Mouse (Mus musculus): Measurements from ENCODE around the gene Prpf40b. TPM values are rescaled to one million over a fixed set of nuclear protein-coding genes. Genes with fewer than 3 reads are reported as not detected.

Gene Prpf40b
- polyA plus RNA-seq, 1 experiment from 2014 or later = 88.2 TPM

DNA sequence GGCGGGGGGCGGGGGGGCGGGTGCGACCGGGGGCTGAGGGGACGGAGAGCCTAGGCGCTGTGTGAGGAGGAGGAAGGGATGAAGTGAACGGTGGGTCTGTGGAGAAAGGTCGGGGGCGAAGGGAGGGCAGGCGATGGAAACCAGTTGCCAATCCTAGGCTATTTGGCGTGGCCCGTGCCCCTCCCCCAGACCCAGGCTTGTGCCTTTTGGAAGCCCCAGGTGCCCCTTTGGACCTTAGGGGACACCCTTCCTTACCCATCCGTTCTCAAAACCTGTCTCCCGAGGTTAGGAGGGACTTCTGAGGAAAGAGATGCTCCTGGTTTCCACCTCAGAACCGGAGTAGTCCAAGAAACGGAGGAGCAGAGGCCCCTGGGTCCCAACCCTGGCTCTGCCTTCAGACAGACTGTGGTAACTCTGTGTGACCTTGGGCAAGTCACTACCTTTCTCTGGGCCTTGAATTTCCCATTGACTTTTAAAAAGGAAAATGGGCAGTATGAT, 646 bp downstream of the Prpf40b start, which contains the start of gene Fam186b:
Gene Fam186b (minus strand): TSS at position 405 of the 498 bp plus-strand sequence.
- Histone ChIP-seq H3K4me3 (replicated peaks) (peak within 1 kb of the TSS; percentile 66), H3K27ac (peak within 1 kb of the TSS; percentile 93), H3K4me2 (peak within 1 kb of the TSS; percentile 63), H3K9me3 (no peaks in the 10 kb centered on the region), H3K4me1 (peaks cover 19% of the 10 kb centered on the region), H3K9ac (peak within 1 kb of the TSS; percentile 80), H3K36me3 (replicated peaks) (0 out of 2 replicates have a peak, but pooled peaks cover 8% of the 10 kb centered on the region), H3K27me3 (no peaks in the 10 kb centered on the region)
- under 1% methylated on average over 14 of the region's 17 CpGs for WGBS
- ATAC-seq (ENCODE audit: low FRiP score) = peak; percentile 62

DNA sequence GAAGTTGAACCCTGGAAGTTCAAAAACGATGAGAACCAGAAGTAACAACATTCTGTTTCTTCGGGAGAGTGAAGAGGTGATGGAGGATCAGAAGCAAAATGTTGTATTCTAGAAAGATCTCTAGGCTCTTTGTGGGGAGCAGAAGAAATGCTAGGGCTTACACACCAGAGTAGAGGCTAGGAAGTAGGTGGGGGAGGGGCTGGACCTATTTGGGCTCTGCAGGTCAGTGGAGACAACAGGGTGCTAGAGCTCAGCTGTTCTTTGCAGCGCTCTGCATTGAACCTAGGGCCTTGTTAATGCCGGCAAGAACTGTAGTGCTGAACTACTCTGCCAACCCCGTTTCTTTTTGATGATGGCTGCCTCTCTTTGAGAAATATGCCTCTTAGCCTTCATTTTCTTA, 1.3 kb downstream of the Prpf40b start:
- H3K9me3 ChIP-seq = no peaks in the 10 kb centered on the region
- H3K27ac ChIP-seq = peak overlapping the region; percentile 93; the same call in 1 of the 2 replicates
- H3K4me2 ChIP-seq = peak overlapping the region; percentile 63
- H3K4me3 ChIP-seq (replicated peaks) = peak overlapping the region; percentile 66
- 0 out of 2 replicates have a peak, but pooled peaks cover 8% of the 10 kb centered on the region for H3K36me3 ChIP-seq (replicated peaks)
- peaks cover 19% of the 10 kb centered on the region for H3K4me1 ChIP-seq
- WGBS = 33% methylated on average over 5 of the region's 5 CpGs
- no peaks in the 10 kb centered on the region for H3K27me3 ChIP-seq
- ATAC-seq (ENCODE audit: low FRiP score) = no peak
- H3K9ac ChIP-seq = no peak overlapping the region

DNA sequence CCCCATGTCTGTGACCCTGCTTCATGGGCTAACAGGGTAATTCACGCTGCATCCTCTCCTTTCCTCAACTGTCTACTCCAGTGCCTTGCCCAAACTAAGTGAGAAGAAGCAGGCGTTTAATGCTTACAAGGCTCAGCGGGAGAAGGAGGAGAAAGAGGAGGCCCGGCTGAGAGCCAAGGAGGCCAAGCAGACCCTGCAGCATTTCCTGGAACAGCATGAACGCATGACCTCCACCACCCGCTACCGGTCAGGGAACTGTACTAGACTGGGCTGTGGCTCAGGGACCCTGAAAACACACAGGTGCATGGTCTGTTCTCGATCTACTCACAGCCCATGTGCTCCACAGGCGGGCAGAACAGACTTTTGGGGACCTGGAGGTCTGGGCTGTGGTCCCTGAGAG, 12.6 kb downstream of the Prpf40b start:
- Histone ChIP-seq H3K9me3 (no peaks in the 10 kb centered on the region), H3K27ac (no peak overlapping the region), H3K4me2 (no peak overlapping the region), H3K4me3 (replicated peaks) (no peak overlapping the region), H3K9ac (no peak overlapping the region), H3K4me1 (no peaks in the 10 kb centered on the region), H3K27me3 (no peaks in the 10 kb centered on the region), H3K36me3 (replicated peaks) (peaks cover 90% of the 10 kb centered on the region)
- 92% methylated on average over 9 of the region's 9 CpGs for WGBS
- no peak for ATAC-seq (ENCODE audit: low FRiP score)

DNA sequence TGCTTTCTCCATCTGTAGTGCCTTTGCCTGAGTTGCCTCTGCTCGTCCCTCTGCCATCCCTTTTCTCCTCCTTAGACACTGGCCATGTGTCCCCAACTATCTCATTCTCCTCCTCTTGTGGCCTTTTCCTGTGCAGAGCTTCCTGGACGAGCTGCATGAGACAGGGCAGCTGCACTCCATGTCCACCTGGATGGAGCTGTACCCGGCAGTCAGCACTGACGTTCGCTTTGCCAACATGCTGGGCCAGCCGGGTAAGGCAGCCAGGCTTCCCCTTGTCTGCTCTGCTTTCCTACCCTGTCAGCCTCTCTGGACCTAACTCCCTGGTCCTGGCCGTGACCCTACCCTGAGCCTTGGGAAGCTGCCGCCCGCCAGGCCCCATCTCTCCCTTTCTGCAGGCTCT, 14.7 kb downstream of the Prpf40b start:
- Histone ChIP-seq H3K4me1 (no peaks in the 10 kb centered on the region), H3K9ac (no peak overlapping the region), H3K4me2 (no peak overlapping the region), H3K27ac (no peak overlapping the region), H3K27me3 (no peaks in the 10 kb centered on the region), H3K36me3 (replicated peaks) (peaks cover 98% of the 10 kb centered on the region), H3K9me3 (no peaks in the 10 kb centered on the region), H3K4me3 (replicated peaks) (no peak overlapping the region)
- ATAC-seq (ENCODE audit: low FRiP score) = no peak
- WGBS = 90% methylated on average over 9 of the region's 9 CpGs

DNA sequence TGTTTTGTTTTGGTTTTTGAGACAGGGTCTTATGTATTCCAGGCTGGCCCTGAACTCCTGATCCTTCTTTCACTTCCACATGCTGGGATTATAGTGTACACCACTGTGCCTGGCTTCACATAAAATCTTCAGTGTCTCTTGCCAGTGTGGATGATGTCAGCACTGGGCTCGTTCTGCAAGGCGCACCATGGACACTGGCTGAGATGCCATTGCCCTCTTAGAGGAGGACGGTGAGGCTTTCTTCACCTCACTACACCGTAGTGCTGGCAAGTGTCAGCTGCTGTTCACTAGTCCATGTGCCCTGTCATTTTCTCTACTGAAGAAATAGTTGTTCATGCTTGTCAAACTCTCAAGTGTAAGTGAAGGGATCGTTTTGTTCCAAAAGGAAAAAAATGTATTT, 15.7 kb downstream of the Prpf40b start:
- peaks cover 98% of the 10 kb centered on the region for H3K36me3 ChIP-seq (replicated peaks)
- H3K9me3 ChIP-seq = no peaks in the 10 kb centered on the region
- no peak for ATAC-seq (ENCODE audit: low FRiP score)
- no peak overlapping the region for H3K4me3 ChIP-seq (replicated peaks)
- H3K27me3 ChIP-seq = no peaks in the 10 kb centered on the region
- no peaks in the 10 kb centered on the region for H3K4me1 ChIP-seq
- H3K9ac ChIP-seq = no peak overlapping the region
- H3K27ac ChIP-seq = no peak overlapping the region
- 96% methylated on average over 5 of the region's 5 CpGs for WGBS
- no peak overlapping the region for H3K4me2 ChIP-seq

DNA sequence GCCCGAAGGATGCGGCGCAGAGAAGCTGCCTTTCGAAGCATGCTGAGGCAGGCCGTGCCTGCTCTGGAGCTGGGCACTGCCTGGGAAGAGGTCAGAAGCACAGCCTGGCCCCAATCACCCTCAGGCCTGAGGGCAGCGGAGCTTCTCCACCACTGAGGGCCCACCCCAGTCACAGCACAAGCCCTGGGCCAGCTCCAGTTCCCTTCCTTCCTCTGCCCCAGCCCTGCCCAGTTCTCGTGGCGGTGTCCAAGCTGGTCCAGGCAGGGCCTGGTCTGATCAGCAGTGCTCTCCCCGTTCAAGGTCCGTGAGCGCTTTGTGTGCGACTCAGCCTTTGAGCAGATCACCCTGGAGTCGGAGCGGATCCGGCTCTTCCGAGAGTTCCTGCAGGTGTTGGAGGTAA, 20.0 kb downstream of the Prpf40b start:
- no peak overlapping the region for H3K9ac ChIP-seq
- H3K9me3 ChIP-seq = no peaks in the 10 kb centered on the region
- no peak overlapping the region for H3K4me3 ChIP-seq (replicated peaks)
- peaks cover 96% of the 10 kb centered on the region for H3K36me3 ChIP-seq (replicated peaks)
- no peaks in the 10 kb centered on the region for H3K4me1 ChIP-seq
- H3K27me3 ChIP-seq = no peaks in the 10 kb centered on the region
- 93% methylated on average over 16 of the region's 16 CpGs for WGBS
- ATAC-seq (ENCODE audit: low FRiP score) = no peak
- H3K4me2 ChIP-seq = no peak overlapping the region
- H3K27ac ChIP-seq = no peak overlapping the region

DNA sequence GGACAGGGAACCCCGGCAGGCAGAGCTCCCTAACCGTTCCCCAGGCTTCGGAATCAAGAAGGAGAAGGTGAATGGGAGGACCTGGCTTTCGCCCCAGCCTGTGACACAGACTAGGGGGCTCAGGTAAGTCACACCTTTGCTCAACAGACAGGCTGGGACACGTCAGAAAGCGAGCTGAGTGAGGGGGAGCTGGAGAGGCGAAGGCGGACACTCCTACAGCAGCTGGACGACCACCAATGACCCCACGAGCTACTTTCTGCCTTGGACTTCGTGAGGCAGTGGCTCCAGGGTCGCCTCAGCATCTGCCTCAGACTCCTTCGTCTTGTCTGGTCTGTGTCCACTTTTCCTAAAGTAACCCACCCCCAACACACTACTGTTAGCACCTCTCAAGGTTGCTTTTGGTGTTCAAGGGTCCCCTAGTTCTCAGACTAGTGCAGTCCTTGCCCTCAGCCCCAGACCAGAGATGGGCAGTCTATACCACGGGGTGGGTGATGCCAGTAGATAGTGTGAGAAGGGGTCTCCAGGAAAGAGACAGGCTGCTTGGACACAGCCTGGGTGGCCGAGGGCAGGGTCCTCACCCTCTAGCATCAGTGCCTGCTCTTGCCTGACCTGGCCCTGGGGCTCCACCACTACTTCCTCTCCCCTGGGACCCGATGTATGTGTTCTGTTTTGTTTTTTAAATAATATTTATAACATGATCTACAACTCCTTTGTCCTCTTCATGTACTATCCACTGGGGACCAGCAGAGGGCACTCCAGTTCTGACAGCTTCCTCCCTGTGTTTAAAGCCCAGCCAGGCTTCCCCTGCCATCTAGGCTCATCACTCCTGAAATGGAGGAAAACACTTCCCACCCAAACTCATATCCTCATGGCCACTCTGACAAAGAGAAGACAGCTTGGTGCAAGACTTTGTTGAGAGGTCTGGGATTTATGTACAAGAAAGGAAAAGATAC, 21.7 kb downstream of the Prpf40b start:
- Histone ChIP-seq H3K4me2 (no peak overlapping the region), H3K4me1 (no peaks in the 10 kb centered on the region), H3K9ac (0 out of 2 replicates have a peak overlapping the region, but pooled peaks have one; percentile 13), H3K36me3 (replicated peaks) (peaks cover 94% of the 10 kb centered on the region), H3K27ac (peak overlapping the region; percentile 79), H3K27me3 (no peaks in the 10 kb centered on the region), H3K4me3 (replicated peaks) (no peak overlapping the region), H3K9me3 (no peaks in the 10 kb centered on the region)
- WGBS = 85% methylated on average over 16 of the region's 16 CpGs
- ATAC-seq (ENCODE audit: low FRiP score) = peak; percentile 37

DNA sequence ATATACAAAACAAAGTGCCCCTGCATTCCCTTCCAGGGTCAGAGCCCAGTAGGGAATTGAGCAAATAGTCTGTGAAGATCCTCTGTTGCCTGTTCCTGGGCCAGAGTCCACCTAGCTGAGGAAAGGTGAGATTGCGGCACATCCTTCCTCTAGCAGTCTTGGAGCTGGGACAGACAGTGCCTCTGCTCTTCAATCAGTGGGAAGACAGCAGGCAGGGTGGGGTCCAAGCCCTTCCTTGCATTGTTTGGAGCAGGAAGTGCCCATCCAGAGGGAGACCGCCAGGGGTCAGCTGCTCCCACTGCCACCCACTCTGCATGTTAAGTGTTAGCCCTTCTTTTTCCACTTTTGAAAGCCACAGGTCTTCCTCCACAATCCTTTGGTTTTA, 22.4 kb downstream of the Prpf40b start:
- Histone ChIP-seq H3K4me1 (no peaks in the 10 kb centered on the region), H3K9ac (no peak overlapping the region), H3K4me2 (no peak overlapping the region), H3K4me3 (replicated peaks) (no peak overlapping the region), H3K9me3 (no peaks in the 10 kb centered on the region), H3K36me3 (replicated peaks) (peaks cover 95% of the 10 kb centered on the region), H3K27ac (peak overlapping the region; percentile 42; the same call in 1 of the 2 replicates), H3K27me3 (no peaks in the 10 kb centered on the region)
- no peak for ATAC-seq (ENCODE audit: low FRiP score)
- WGBS = 87% methylated on average over 2 of the region's 2 CpGs

DNA sequence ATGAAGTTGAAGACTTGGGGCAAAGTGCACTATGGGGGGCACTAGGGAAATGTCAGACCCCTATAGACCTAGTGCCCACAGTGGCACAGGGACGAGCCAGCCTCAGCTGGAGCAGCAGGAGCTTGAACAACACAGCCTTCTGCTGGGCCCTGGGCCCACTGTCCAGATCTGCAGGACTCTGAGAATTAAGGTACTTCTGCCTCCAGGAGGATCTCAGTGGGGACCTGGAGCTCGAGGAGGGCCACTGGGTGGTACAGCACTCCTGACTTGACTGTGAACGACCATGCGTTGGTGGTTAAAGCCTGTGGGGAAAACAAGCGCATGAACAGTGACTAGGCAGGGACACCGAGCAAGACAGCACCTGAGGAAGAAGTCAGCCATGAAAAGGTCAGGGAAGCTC, 23.2 kb downstream of the Prpf40b start:
- Histone ChIP-seq H3K9me3 (no peaks in the 10 kb centered on the region), H3K9ac (no peak overlapping the region), H3K4me3 (replicated peaks) (no peak overlapping the region), H3K27ac (peak overlapping the region; percentile 42; the same call in 1 of the 2 replicates), H3K27me3 (no peaks in the 10 kb centered on the region), H3K4me2 (no peak overlapping the region), H3K4me1 (no peaks in the 10 kb centered on the region), H3K36me3 (replicated peaks) (peaks cover 96% of the 10 kb centered on the region)
- ATAC-seq (ENCODE audit: low FRiP score) = no peak
- 88% methylated on average over 6 of the region's 6 CpGs for WGBS

DNA sequence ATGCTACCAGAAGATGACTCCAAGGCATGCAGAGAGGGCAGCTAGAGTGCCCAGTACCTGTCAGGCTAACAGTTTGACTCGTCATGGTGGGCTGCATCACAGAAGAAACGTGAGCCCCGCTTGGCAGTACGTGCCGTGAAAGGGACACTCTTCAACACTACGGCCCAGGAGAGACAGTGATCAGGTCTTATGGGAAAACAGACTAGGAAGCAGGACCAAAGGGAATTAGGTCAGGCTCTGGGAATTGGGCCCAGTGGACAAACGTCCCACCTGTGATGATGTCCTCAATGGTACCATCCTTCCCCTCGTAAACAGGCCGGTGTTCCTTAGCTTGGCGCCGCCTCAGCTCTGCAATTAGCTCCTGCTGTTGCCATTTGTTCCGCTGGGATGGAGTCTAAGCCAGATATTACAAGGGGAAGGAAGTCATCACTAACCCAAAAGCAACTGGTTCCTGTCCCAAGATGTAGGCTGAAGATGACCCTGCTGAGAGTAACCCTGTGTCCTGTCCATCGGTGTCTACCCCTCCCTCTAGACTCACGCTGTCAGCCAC, 24.0 kb downstream of the Prpf40b start:
- Histone ChIP-seq H3K27ac (no peak overlapping the region), H3K9me3 (no peaks in the 10 kb centered on the region), H3K36me3 (replicated peaks) (peaks cover 96% of the 10 kb centered on the region), H3K4me2 (no peak overlapping the region), H3K4me3 (replicated peaks) (no peak overlapping the region), H3K9ac (no peak overlapping the region), H3K4me1 (no peaks in the 10 kb centered on the region), H3K27me3 (no peaks in the 10 kb centered on the region)
- no peak for ATAC-seq (ENCODE audit: low FRiP score)
- WGBS = 92% methylated on average over 14 of the region's 14 CpGs

DNA sequence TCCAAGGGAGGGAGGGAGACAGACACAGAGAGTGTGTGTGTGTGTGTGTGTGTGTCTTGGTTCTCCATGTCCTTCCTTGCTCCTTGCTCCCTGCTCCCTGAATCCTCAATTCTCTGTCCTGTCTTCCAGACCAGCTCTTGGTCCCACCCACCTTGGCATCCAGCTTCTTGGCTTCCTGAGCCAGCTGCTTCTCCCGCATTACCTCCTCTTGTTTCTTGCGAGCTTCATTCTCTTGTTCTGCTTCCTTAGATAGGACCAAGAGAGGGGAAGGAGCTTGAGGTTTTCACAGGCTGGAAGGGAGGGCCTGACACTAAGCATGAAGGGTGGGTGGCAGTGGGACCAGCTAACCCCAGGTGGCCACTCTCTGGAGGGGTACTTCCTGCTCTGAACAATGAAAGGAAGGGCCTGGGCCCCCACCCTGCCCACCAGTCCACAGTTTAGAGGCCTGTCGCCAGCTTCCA, 24.6 kb downstream of the Prpf40b start:
- Histone ChIP-seq H3K4me1 (no peaks in the 10 kb centered on the region), H3K4me3 (replicated peaks) (no peak overlapping the region), H3K27ac (no peak overlapping the region), H3K27me3 (no peaks in the 10 kb centered on the region), H3K36me3 (replicated peaks) (peaks cover 93% of the 10 kb centered on the region), H3K9ac (no peak overlapping the region), H3K9me3 (no peaks in the 10 kb centered on the region), H3K4me2 (no peak overlapping the region)
- ATAC-seq (ENCODE audit: low FRiP score) = no peak
- WGBS = 74% methylated on average over 3 of the region's 3 CpGs

DNA sequence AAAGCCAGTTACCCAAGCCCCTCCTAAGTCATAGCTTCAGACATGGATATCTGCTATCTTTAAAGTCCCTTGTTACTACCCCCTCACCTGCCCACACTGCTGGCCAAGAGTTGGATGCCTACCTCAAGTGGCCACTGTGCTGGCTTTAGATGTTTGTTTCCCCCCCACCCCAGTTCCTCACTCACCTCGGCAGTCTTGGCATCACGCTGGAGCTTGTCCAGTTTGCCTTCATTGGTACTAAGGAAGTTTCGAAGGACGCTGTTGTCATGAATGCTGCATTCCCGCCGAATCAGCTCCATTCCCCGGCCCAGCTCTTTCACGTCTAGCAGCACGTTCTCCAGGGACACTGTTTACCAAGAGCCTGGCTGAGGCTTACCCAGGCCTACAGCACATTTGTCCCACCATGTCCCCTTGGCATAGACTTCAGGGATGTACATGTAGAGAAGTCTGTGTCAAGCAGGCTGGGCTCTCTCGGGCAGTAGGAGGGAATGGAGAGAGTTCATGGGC, 25.3 kb downstream of the Prpf40b start:
- no peak for ATAC-seq (ENCODE audit: low FRiP score)
- peaks cover 92% of the 10 kb centered on the region for H3K36me3 ChIP-seq (replicated peaks)
- WGBS = 87% methylated on average over 10 of the region's 10 CpGs
- no peak overlapping the region for H3K4me2 ChIP-seq
- no peaks in the 10 kb centered on the region for H3K4me1 ChIP-seq
- H3K4me3 ChIP-seq (replicated peaks) = no peak overlapping the region
- H3K27ac ChIP-seq = 0 out of 2 replicates have a peak overlapping the region, but pooled peaks have one; percentile 19
- H3K9me3 ChIP-seq = no peaks in the 10 kb centered on the region
- no peak overlapping the region for H3K9ac ChIP-seq
- no peaks in the 10 kb centered on the region for H3K27me3 ChIP-seq
